Mouse (Mus musculus) monocyte, adult 5-6 weeks (primary cell): ENCODE results near the gene Zfp976. TPM values are rescaled to one million over a fixed set of nuclear protein-coding genes. Genes with fewer than 3 reads are reported as not detected.
"Not testable (repeated sequence)": the region's sequence is repeated elsewhere in the genome, so short reads cannot be mapped to it uniquely, and the experiment has no call there.

Source experiments
- ATAC-seq: fragments of 153-309, 156-312 bp; replicated peaks from 2 replicates; pipeline ENCODE4 v1.8.0; 2017; ENCODE audit warnings: mild to moderate bottlenecking; ENCODE audit not compliant: low TSS enrichment, insufficient number of reproducible peaks, severe bottlenecking, poor library complexity, low FRiP score
- total RNA-seq: library from RNA; stranded (forward); fragments of 200-1000, 200-491, 200-594 nt; gene quantifications from 3 replicates; pipeline ENCODE4 v1.2.3, GENCODE M21; 2017

Gene Zfp976
- total RNA-seq, result 0.19 TPM in 1 of 3 replicates, not detected in the others

- not testable (repeated sequence) for ATAC-seq
These were observed at the start of gene Zfp976 for GRCm38 (mm10) chr7:42642152-42643115. TSS of gene Zfp976 (minus strand) at chr7:42642588.

DNA sequence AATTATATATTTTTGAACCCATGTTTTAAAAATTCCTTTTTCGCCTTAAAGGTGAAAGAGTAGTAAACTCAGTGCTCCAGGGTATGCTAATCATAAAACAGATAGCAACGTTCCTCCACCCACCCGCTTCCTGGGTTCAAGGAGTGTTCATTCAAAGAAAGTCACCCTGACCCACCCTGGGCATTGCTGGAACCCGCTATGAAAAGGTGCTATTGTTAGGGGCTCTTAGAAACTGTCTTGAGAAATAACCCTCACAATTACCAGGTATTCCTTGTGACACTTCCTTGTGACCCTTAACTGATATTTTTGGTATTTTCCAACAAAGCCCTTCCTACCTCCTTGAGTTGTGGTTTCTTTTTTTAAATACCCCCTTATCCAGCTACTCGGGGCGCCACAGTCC, 37.7 kb upstream of the Zfp976 start:
- not testable (repeated sequence) for ATAC-seq

GRCm38 (mm10) chr7:42679646-42680045, 37.3 kb upstream of the Zfp976 start:
- not testable (repeated sequence) for ATAC-seq

DNA sequence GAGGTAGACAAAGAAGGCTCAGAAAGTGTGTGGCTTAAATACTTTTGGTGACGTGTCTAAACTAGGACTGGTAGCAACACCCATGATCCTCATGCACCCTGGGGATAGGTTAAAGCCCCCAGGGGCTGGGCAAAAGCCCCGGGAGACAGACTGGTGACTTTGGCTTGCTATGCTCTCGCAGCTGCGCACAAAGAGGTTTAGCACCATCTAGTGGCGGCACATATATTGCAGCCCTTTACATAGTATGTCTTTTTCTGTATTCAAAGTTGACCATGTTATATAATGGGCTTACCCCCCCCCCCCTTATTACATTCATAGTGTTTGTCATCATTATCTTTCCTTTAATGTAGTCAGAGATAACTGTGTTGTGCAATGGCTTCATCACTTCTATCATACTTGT, 17.8 kb upstream of the Zfp976 start:
- ATAC-seq, result not testable (repeated sequence)

- ATAC-seq, result not testable (repeated sequence)
These were observed 12.8 kb upstream of the Zfp976 start for GRCm38 (mm10) chr7:42655211-42655610.

DNA sequence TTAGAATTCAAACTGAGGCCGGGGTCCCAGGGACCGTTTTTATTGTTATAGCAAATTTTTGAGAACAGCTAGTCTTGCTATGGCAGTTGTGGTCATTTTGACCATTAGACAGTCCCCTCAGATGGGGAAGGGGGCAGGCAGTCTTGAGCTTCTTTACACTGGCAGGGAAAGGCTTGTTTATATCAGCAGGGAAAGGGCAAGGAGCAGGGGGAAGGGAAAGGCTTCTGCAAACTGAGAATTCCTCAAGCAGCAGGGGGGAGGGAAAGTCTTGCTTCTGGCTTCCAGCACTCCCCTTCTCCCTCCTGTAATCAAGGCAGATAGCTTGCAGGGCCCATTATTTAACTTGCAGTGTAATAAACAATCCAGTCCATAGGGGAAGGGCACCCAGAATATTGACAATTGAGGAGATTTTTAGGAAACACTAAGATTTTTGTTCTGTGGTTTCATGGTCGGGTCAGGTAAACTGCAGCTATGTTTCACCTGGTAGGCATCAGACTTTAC, 782 bp upstream of the Zfp976 start:
- not testable (repeated sequence) for ATAC-seq

DNA sequence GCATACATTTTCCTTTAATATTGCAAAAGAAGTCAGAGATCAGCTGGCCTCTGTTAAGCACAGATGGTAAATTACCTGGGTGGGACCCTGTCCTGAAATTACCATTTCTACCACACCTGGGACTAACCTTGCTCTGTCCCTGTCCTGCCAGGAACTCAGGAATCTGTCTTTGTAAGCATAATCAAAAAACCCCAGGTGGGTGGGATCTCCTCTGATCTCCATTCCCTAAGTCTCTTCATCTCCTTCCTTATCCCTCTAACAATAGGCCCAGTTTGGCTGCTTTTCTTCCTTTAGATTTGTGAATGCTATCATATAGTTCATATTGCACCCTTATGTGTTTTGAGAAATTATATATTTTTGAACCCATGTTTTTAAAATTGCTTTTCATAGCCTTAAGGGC, 11.4 kb downstream of the Zfp976 start:
- ATAC-seq, result not testable (repeated sequence)

GRCm38 (mm10) chr7:42595666-42596065, 46.7 kb downstream of the Zfp976 start:
- ATAC-seq, result not testable (repeated sequence)

GRCm38 (mm10) chr7:42592413-42592812, 50.0 kb downstream of the Zfp976 start, which contains the start of gene Zfp977:
TSS of gene Zfp977 (minus strand) at chr7:42592547.
- not testable (repeated sequence) for ATAC-seq

DNA sequence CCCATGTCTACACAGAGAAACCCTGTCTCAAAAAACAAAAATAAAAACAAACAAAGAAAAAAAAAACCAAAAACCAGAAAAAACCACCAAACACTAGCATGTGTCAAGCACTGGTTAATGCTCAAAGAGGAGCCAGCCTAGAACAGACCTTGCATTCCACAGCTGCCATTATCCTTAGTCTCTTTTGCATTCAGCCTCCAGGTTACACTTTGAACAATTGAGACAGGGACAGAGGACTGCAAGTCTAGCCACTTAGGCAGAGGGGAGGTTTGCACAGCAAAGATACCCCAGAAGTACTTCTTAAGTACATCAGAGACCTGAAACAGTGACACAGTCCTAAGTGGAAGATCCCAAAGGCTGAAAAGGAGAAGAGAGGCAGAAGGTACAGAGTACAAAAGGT, 51.1 kb downstream of the Zfp976 start:
- ATAC-seq, result not testable (repeated sequence)

- ATAC-seq, result no peak
These were observed 63.9 kb downstream of the Zfp976 start, which contains the start of gene Gm21028 for GRCm38 (mm10) chr7:42578488-42578887. TSS of gene Gm21028 (minus strand) at chr7:42578588.

Other genes starting within 250 kb of the Zfp976 start
- not detected in 3 replicates for gene 4933421I07Rik, start 194.5 kb downstream of the Zfp976 start, total RNA-seq
- 8.1 to 14.0 TPM (median 11.0 TPM) in 3 replicates for gene Zfp141, start 136.8 kb downstream of the Zfp976 start, total RNA-seq
- gene Gm21028, start 64.0 kb downstream of the Zfp976 start, total RNA-seq, result not detected in 3 replicates
- gene Zfp977, start 50.0 kb downstream of the Zfp976 start, total RNA-seq, result not detected in 3 replicates
- 0.96 to 3.6 TPM in 2 of 3 replicates, not detected in the other for gene Zfp975, start 50.2 kb upstream of the Zfp976 start, total RNA-seq
- not detected in 3 replicates for gene Gm17067, start 84.4 kb upstream of the Zfp976 start, total RNA-seq
- not detected in 3 replicates for gene Vmn2r62, start 150.9 kb upstream of the Zfp976 start, total RNA-seq
- not detected in 3 replicates for gene Gm2381, start 224.6 kb upstream of the Zfp976 start, total RNA-seq